Mouse (Mus musculus) cortical plate, adult 2 months (tissue): ENCODE measurements at regions not wholly inside any gene's neighbourhood (a gene's known extent, or its start where the extent isn't known, plus 50 kb on each side); places are given as distances from the start of the nearest gene placed in this dataset.

Experiments
- CTCF ChIP-seq: fragments of 200-500 bp; IDR thresholded peaks from 2 replicates; pipeline ENCODE4 v1.5.1; 2011; ENCODE audit warnings: mild to moderate bottlenecking, control low read depth, low read length; ENCODE audit not compliant: insufficient read depth; ENCODE audit errors: extremely low read depth
- POLR2A ChIP-seq: fragments of 200-500 bp; IDR thresholded peaks from 2 replicates; pipeline ENCODE4 v1.6.1; 2011; ENCODE audit warnings: mild to moderate bottlenecking, low read length, control low read depth; ENCODE audit not compliant: insufficient read depth; ENCODE audit errors: extremely low read depth

GRCm38 (mm10) chr15:46945423-46945822 lies 6811.3 kb downstream of the 9330182O14Rik start:
- TF ChIP-seq CTCF: no peak
- no peak for TF ChIP-seq POLR2A
